Mouse (Mus musculus): ENCODE results near the gene Gm17304.

Gene Gm17304

GRCm38 (mm10) chr5:106628369-106629149 is 19.7 kb downstream of the Gm17304 start:
- DNase-seq: no peak

DNA sequence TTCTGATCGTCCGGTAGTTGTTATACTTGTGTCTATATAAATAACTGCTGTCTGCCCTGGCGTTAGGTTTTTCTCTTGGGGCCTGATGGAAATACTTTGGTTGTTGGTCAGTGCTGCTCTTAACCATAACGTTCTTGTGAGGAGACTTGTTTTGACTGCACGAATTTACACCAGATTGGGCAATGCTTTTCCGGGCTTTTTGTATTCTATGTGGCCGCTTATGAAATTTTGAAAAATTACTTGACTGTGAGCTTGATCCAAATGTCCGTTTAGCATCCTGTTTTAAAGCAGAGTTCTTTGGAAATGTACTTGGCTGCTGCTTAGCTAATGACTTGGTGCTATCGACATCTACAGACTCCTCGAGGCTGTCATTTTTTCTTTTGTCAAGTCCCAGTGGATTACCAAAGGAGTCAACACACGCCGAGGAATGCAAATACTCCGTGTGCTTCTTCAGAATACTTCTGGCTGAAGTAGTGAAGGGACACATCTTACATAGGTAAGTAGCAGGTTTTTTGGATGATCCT is 27.6 kb downstream of the Gm17304 start:
- DNase-seq: no peak

DNA sequence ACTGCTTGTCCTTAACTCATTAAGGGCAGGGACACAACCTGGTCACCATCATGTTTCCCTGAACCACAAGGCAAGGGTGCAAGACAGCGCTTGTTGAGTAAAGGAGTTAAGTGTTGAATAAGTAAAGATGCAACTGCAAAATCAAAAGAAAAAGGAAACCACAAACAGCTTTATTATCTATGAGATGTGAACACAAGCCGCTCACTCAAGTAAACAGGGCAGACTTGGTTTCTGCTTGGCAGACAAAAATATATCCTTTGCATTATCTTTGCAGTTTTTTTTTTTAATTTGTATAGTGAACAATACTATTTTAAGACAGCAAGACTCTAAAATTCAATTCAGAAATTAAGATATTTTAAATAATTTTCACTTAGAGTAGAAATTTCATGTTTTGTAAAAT is 30.7 kb downstream of the Gm17304 start:
- no peak for DNase-seq

- no peak for DNase-seq
Measured at GRCm38 (mm10) chr5:106640235-106640809, 31.4 kb downstream of the Gm17304 start.

- DNase-seq: no peak
Measured at GRCm38 (mm10) chr5:106641876-106642275, 33.0 kb downstream of the Gm17304 start.

- no peak for DNase-seq
Measured at GRCm38 (mm10) chr5:106643434-106643833, 34.5 kb downstream of the Gm17304 start.

GRCm38 (mm10) chr5:106649441-106649840 is 40.5 kb downstream of the Gm17304 start:
- DNase-seq: no peak

- DNase-seq: no peak
Measured at GRCm38 (mm10) chr5:106649995-106650394, 41.1 kb downstream of the Gm17304 start.

GRCm38 (mm10) chr5:106652220-106652753 is 43.4 kb downstream of the Gm17304 start:
- DNase-seq: no peak

- DNase-seq: no peak
Measured at GRCm38 (mm10) chr5:106652790-106653328, 44.0 kb downstream of the Gm17304 start.

Data from right cerebral cortex, adult 18-20 months (tissue).